Mouse (Mus musculus) liver, embryonic 14.5 days (tissue): Measurements from ENCODE around the gene Dram1.

Source experiments
- CTCF ChIP-seq: IDR thresholded peaks from 2 replicates; pipeline ENCODE4 v1.5.1; 2016; ENCODE audit warnings: antibody characterized with exemption, low read depth, control low read depth
- EP300 ChIP-seq: IDR thresholded peaks from 2 replicates; pipeline ENCODE4 v1.6.1; 2016; ENCODE audit warnings: antibody characterized with exemption, low read depth

- TF ChIP-seq CTCF (no peak), EP300 (no peak)
These were observed 1.1 kb upstream of the Dram1 start for GRCm38 (mm10) chr10:88380002-88380401.
